Mouse (Mus musculus) gastrocnemius, postnatal 36 days (tissue): Measurements from ENCODE around the gene Usp4. TPM values are rescaled to one million over a fixed set of nuclear protein-coding genes. Genes with fewer than 3 reads are reported as not detected.
A peak's percentile ranks its signal among the peaks of the same experiment; 100 is the strongest.

ENCODE experiments used
- DNase-seq, 2 experiments: peaks; one replicate each; pipeline ENCODE4 v3.0.0; 2022
- intact Hi-C: fragments of 180-260 bp; cut with DNase I; formaldehyde crosslinking; loops from one replicate; pipeline ENCODE4 v1.15.1; 2025
- total RNA-seq, 2 experiments: library from RNA; stranded (reverse); gene quantifications; 2 replicates each; pipeline ENCODE4 v1.2.3; 2021

Usp4 gene
- total RNA-seq, 2 experiments from 2014 or later, result 61.5 to 70.3 TPM

DNA sequence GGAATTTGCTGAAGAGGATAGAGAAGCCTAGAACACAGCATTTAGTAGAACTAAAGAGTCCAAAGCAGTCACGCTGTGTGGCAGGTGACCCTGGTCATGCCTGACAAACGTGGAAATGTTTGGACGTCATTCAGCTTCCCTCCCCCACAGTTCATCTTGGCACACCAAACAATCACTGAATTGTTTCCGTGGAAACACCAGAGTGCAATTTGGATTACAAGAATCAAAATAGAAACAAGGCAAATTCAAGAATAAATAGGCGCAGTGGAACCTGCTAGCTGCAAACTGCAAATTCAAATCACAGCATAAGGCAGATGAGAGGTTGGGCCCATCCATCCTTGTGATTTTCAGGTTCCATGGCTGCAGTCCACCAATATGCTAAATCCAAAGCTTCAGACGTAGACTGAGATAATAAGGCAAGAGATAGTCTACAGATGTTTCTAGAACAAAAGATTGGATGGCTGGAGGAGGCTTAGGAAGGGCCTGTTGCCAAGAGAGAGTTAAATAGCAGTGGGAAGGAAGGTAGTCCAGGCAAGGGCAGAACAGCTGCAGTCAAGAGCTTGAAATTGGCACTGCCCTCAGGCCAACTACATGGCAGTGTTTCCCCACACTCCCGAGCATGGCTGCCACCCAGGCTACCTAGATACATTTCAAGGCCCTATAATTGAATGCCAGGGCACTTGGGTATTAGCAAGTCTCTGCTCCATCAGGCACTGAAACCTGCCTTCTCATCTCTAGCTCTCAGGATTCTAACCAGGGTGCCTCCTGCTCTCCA is 53.7 kb downstream of the Usp4 start:
- intact Hi-C loops, result no loop called here
- DNase-seq, result peak; percentile 30 to 33

DNA sequence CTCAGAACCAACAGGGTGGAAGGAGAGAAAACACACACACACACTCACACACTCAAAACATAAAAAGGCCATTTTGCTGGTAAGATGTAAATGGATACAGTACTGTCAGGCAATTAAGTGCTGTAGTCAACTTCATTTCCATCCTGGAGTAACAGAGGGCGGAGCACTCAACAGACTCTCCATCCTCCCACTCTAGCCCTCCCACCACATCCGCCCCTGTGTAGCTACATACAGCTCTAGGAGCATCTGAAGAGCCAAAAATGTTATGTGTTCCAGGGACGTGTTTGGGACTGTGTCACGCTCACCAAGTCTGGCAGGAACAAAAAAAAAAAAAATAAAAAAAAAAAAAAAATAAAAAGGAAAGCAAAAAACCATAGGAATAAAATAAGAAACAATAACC is 55.4 kb downstream of the Usp4 start:
- DNase-seq, result no peak
- intact Hi-C loops, result no loop called here

DNA sequence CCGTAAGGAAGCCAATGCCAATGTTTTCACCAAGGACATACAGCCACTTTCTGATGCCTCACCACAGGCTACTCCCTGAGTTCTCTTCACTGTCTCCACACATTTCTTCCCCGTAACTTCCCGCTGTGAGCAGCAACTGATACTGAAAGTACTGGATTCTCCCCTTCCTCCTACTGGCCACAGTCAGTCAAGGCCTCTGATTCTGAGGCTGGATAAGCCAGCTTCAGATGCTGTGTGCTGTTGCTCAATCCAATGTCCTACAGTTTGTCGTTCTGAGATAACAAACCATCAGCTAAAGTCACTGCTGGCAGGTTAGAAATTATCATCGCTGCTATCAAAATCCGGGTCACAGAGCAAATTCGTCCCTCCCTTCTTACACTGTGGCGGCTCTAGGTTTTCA is 56.8 kb downstream of the Usp4 start:
- DNase-seq, result no peak
- intact Hi-C loops, result no loop called here

DNA sequence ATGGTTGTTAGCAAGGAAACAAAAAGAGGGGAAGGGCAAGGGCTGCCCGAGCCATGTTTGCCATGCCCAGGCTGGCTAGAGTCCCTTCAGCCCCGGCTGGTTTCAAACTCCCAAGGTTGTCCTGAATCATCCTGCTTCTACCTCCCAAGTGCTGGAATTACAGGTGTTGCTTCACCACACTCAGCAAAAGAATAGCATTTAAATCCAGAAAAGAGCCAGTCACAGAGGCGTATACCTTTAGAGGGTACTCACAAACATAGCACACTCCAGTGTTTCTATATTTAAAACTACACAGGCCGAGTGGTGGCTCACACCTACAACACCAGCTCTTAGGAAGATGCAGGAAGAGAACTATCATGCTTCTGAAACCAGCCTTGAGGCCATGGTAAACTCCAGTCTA is 61.9 kb downstream of the Usp4 start:
- no peak for DNase-seq
- intact Hi-C loops, result no loop called here

DNA sequence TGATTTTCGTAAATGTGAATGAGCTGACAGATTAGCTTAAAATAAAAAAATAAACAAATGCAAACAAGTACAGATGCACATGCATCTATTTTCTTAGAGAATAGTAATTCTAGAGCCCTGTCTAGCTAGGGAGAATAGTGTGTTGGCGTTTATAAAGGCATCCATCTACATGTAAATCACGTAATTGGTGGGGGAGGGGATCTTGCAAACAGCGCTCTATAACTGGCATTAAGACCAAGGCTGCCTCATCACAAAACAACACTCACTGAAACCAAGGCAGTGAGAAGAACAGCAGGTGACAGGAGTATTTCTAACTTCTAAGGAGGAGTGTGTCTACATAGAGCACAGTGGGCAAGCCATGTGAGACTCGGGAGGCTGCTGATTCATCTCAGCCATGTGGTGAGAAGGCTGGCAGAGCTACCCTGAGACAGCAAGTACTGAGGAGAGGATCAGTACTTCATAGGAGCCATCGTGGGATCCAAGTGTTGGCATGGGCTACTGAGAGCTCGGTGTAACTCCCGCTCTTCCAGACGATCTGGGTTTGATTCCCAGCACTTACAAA is 63.8 kb downstream of the Usp4 start:
- no peak for DNase-seq
- intact Hi-C loops, result no loop called here

DNA sequence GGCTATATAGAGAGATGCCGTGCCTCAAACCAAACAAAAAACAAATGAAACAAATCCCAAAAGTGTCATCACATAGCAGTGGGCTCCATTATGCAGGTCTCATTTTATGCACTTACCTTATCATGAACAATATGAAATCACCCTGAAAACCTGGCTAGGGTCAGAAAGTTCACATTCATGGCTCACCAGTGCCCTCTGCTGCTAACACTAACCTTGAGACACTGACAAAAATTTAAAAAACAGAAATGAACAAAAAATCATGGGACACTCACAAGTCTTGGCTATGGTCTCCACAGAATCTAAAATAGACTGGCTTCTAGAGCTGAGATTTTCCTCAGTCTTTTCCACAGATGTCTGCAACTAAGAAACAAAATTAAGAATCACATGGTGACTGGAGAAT is 64.6 kb downstream of the Usp4 start:
- DNase-seq, result no peak
- intact Hi-C loops, result loop anchor here (2.0 kb wide), 1 partner anchor 127 kb away; no protein-coding TSS in a partner anchor

DNA sequence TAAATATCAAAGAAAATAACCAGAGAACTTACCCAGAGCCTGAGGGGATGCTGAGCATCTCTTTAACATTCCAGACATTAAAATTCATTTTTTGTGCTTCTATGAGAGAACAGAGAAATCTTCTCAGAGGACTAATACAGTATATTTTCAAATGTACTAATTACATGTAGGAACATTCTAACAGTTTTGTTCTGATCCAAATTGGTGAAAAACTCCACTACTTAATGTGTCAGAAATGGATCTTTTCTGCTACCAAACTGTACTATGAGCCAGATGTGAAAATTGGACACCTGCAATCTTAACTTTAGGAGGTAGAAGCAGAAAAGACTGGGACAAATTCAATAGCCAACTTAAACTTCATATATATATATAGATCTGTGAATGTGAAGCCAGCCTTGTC is 80.7 kb downstream of the Usp4 start, which contains the start of gene Ccdc36:
Ccdc36 (minus strand) TSS at position 101 of the 400 bp plus-strand sequence.
- intact Hi-C loops, result no loop called here
- no peak for DNase-seq

DNA sequence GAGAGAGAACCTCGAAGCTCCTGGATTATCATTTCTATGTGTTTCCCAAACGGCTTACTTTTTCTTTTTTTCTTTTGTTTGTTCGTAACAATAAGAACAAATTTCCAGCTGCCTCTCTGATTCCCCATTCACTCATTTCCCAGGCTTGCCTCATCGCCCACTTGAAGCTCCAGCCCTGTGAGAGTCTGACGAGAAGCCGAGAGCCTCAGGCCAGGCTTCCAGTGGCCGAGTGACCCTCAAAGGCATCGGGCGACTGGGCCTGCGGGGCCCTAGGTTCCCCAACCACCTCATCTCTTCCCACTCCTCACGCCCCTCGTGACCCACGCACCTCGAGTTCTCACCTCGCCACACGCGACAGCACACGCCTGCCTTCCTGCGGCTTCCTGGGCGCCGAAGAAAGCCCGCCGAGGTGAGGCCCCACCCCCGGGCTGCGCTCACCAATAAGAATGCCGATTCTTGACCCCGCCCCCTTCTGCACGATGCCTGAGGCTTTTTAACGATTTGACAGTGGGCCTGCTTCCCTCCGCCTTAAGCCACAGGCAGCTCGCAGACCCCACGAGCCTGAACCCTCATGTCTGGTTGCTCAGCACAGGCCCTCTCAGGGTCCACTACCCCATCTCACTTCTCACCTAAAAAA is 83.9 kb downstream of the Usp4 start:
- DNase-seq, result no peak
- intact Hi-C loops, result loop anchor here (10.0 kb wide), 1 partner anchor 327 kb away; no protein-coding TSS in a partner anchor

DNA sequence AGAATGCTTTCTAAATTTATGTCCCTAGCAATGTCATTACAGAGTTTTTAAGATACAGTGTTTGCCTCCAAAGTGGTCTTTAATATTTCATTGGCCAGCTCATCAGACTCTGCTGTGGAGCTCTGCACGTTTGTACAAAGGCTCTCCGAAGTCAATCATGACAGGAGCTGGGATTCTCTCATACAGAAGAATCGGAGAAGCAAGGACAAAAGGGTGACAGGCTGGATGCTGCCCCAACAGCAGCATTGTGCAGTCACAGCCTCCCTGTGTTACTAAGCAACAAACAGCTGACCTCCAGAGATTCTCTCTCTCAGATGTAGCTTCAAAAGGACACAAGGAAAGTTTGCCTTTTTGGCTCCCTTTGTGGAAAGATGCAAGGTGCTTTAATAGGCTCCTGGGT is 88.5 kb downstream of the Usp4 start, which contains the start of gene BC048562:
BC048562 (plus strand) TSS at position 301 of the 400 bp plus-strand sequence.
- no peak for DNase-seq
- intact Hi-C loops, result loop anchor here (10.0 kb wide), 1 partner anchor 331 kb away; no protein-coding TSS in a partner anchor

DNA sequence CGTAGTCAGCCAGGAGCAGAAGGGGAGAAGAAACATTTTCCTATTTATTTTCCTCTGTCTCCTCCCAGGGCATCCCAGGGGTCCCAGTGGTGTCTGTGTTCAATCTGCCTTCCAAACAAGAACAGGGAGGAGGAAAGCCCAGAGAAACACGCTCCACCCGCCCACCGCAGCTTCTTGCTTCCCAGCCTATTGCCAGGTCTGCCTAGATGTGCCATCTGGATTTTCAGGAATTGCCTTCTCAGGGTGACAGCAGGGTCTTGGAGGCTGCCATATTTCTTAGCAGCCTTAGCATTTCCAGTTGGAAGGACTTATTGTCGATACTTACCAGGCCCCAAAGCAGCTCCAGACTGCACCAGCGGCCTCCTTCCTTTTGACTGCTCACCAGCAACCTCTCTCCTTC is 91.5 kb downstream of the Usp4 start:
- no peak for DNase-seq
- intact Hi-C loops, result loop anchor here (10.0 kb wide), 1 partner anchor 334 kb away; no protein-coding TSS in a partner anchor

DNA sequence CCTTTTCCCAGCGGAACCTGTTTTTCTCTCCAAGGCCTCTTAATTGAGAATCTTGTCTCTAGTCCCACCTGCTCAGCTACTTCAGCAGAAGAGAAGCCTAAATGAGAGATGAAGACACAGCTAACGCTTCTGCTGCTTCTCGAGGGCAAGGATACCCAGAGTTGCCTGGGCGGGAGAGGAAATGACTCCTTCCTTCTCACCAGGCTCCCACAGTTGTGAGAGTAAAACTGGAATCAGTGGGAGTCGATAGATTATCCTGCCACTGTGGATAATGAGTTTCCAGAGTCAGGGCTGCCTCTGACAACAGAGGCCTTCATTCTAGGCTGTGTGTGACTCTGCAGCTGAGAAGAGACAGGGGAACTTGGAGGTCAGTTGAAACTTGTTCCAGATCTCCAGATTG is 92.8 kb downstream of the Usp4 start:
- no peak for DNase-seq
- intact Hi-C loops, result no loop called here

DNA sequence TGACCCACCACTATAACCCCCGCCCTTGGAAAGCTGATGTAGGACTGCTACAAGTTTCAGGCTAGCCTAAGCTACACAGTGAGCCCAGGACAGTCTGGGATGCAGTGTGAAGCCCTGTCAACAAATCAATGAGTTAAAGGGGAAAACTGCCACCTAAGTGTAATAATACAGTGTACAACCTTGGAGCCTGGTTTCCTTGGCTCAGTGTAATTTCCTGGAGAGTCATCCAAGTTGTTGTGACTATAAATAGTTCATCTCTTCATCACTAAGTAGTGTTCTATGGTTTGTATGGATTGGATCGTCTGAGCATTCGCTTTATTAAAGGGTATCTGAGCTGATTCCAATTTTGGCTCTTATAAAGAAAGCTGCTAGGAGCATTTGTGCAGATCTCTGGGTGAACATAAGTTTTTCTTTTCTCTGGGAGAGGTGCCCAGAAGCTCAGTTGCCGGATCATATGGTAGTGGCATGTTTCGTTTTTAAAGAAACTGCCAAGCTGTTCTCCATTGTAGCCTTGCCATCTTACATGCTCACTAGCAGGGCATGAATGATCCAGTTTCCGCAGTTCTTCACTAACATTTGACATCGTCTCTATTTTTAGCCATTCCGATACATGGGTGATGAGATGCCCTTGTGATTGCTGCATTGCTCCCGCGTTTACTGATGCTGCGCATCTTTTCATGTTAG is 93.7 kb downstream of the Usp4 start:
- intact Hi-C loops, result no loop called here
- DNase-seq, result no peak

Other genes with a start within 250 kb of the Usp4 start
- under 1 TPM; 0.05 TPM for gene Bsn, start 157.5 kb upstream of the Usp4 start, total RNA-seq
- gene Dag1, start 83.9 kb upstream of the Usp4 start, total RNA-seq, result 100 to 1,000 TPM; 170 to 174 TPM
- gene Nicn1, start 57.4 kb upstream of the Usp4 start, total RNA-seq, result 10 to 100 TPM in 1 of 2 experiments, 1 to 10 TPM in 1; 9.4 to 11.4 TPM
- gene Amt, start 51.0 kb upstream of the Usp4 start, total RNA-seq, result 1 to 10 TPM in 1 of 2 experiments, under 1 TPM in 1; 0.94 to 1.3 TPM
- gene Rhoa, start 41.7 kb upstream of the Usp4 start, total RNA-seq, result 10 to 100 TPM; 97.0 to 97.5 TPM
- 10 to 100 TPM; 24.9 to 25.1 TPM for gene Tcta, start 41.7 kb upstream of the Usp4 start, total RNA-seq
- 10 to 100 TPM; 60.9 to 78.2 TPM for gene Gpx1, start 8.9 kb upstream of the Usp4 start, total RNA-seq
- gene 1700102P08Rik, start 45.0 kb downstream of the Usp4 start, total RNA-seq, result under 1 TPM; 0.32 to 0.48 TPM
- gene Ccdc36, start 80.6 kb downstream of the Usp4 start, total RNA-seq, result not detected
- not detected for gene BC048562, start 88.6 kb downstream of the Usp4 start, total RNA-seq
- gene Ccdc71, start 112.7 kb downstream of the Usp4 start, total RNA-seq, result 10 to 100 TPM; 13.3 to 20.0 TPM
- gene Klhdc8b, start 113.7 kb downstream of the Usp4 start, total RNA-seq, result 1 to 10 TPM; 1.7 to 3.1 TPM
- 100 to 1,000 TPM; 118 to 129 TPM for gene Lamb2, start 131.9 kb downstream of the Usp4 start, total RNA-seq
- gene Usp19, start 142.7 kb downstream of the Usp4 start, total RNA-seq, result 100 to 1,000 TPM; 105 to 120 TPM
- 10 to 100 TPM; 69.7 to 81.7 TPM for gene Qars, start 159.9 kb downstream of the Usp4 start, total RNA-seq
- gene Qrich1, start 169.0 kb downstream of the Usp4 start, total RNA-seq, result 10 to 100 TPM; 49.3 to 51.9 TPM
- gene Impdh2, start 212.4 kb downstream of the Usp4 start, total RNA-seq, result 10 to 100 TPM; 47.6 to 58.0 TPM
- 10 to 100 TPM; 29.2 to 29.6 TPM for gene Ndufaf3, start 219.6 kb downstream of the Usp4 start, total RNA-seq
- gene Dalrd3, start 222.0 kb downstream of the Usp4 start, total RNA-seq, result 10 to 100 TPM; 10.1 to 12.3 TPM
- 1 to 10 TPM; 4.6 to 5.6 TPM for gene Wdr6, start 230.9 kb downstream of the Usp4 start, total RNA-seq
- 1 to 10 TPM; 3.1 to 3.5 TPM for gene P4htm, start 249.8 kb downstream of the Usp4 start, total RNA-seq